Mouse (Mus musculus): ENCODE results near the gene Slc8a3.

DNA sequence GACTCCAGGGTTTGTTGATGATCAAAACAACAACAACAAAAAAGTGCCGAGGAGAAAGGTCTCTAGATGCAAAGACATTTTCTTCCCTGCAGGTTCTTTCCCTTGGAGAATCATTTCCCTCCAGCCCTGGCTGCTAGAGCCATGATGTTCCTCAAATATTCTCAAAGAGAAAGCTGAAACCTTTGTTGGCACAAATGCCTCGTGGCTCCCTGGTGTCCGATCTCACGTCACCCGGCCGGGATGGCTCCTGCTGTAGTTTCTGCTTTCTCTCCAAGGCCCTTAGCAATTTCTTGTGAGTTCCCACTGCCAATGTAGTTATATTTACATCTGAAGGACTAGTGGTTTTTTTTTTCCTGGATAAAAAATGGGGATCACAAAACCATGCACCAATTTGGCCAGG, 87.6 kb downstream of the Slc8a3 start:
- TF ChIP-seq POLR2A (IDR thresholded peaks at IDR 0.05; ENCODE audit: insufficient read length, low read depth) (no peak), MYOD1 (IDR thresholded peaks at IDR 0.05; ENCODE audit: control insufficient read depth in 1 of 3, insufficient read length in 2 of 3, low read depth in 2 of 3) (no peak), REST (IDR thresholded peaks at IDR 0.05; ENCODE audit: insufficient read depth, insufficient read length) (no peak), MAX (IDR thresholded peaks at IDR 0.05; ENCODE audit: low read depth) (no peak), POLR2AphosphoS2 (IDR thresholded peaks at IDR 0.05; ENCODE audit: insufficient read length, low read depth) (no peak), USF1 (IDR thresholded peaks at IDR 0.05; ENCODE audit: low read depth) (no peak), CEBPB (IDR thresholded peaks at IDR 0.05; ENCODE audit: insufficient read depth, poor library complexity, severe bottlenecking) (no peak), TCF12 (IDR thresholded peaks at IDR 0.05; ENCODE audit: insufficient read depth, poor library complexity, severe bottlenecking) (no peak), MYOG (IDR thresholded peaks at IDR 0.05; ENCODE audit: control insufficient read depth in 1 of 3, insufficient read depth in 1 of 3, insufficient read length in 2 of 3, low read depth in 2 of 3) (no peak), E2F4 (IDR thresholded peaks at IDR 0.05; ENCODE audit: insufficient read depth) (no peak)
